Mouse (Mus musculus): ENCODE results near the gene Rplp0. TPM values are rescaled to one million over a fixed set of nuclear protein-coding genes. Genes with fewer than 3 reads are reported as not detected.

Rplp0 gene
- total RNA-seq, 2 experiments from 2014 or later = 852 to 919 TPM

DNA sequence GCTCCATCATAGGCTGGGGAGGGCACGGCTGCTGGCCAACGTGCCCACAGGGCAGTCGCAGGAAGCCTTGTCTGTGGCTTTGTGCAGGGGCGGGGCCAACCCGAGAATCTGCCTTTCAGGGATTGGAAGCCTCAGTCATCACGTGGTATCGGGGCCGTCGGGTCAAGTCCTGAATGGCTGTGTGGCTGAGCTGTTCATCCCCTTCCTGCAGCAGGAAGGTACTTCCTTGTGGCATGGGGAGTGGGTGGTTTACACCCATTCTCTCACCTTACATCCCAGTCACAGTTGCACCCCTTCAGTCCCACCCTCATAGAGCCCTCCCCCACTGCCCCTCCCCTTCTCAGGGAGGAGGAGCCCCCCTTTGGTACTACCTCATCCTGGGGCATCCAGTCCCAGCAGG lies 22.4 kb downstream of the Rplp0 start:
- no peak for DNase-seq

DNA sequence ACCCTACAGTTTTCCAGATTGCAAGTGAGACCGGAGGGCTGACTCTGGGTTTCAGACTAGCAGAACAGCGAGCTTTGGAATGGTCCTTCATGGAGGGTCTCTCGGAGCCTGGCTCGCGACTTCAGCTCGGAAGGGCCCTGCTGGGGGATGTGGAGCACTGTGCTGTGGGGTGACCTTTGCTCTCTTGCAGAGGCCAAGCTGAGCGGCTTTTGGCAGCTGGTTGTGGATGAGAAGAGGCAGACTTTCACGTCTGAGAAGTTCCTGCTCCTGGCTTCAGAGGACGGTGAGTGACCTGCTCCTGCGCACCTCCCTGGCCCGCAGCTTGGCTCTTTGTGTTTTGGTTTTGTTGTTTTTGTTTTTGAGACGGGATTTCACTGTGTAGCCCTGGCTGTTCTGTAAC lies 26.3 kb downstream of the Rplp0 start:
- no peak for DNase-seq

DNA sequence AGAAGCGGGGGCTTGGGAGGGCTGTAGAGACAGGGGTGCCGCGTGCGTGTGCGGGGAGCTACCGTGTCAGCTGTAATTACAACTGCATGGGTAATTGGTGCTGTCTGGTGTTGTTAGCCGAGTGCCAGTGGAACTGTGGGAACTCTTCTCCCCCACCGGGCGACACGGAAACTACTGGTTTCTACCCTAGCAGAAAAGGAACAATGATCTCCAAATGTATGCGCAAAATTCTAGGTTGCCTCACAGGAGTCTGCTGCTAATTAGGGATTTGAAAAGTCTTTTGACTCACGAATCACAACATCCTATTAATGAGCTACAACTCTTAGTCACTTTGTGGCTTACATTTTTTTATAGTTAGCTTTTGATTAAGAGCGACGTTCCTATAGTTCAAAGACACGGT lies 26.9 kb downstream of the Rplp0 start:
- DNase-seq = no peak

DNA sequence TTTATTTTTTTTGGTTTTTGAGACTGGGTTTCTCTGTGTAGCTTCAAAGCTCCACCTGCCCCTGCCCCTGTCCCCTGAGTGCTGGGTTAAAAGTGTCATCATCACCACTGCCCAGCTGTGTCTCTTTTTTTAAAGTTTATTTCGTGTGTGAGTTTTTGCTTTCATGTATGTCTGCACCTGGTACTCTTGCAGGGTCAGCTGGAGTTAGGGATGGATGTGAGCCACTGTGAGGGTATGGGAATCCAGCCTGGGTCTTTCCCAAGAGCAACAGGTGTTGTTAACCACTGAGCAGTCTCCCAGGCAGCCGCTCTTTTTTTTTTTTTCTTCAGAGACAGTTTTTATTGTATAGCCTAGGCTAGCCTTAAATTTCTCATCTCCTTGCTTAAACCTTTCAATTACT lies 27.5 kb downstream of the Rplp0 start:
- DNase-seq = no peak

DNA sequence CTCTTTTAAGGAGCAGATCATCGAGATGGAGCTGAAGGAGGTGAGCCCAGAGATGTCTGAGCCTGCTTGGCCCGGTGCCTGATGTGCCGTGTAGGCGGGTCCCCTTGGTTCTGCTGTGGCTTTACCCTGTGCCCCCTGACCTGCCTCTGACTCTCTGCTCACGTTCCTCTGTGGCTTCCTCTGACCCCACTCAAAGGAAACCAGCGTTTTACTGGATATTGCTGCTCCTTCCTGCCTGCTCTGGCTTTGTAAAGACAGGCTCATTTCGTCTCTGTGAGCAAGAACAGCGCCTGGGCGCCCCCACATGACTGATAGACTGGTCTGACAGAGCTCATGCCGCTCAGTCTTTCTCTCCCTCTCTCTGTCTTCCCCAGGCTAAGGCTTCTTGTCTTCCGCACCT lies 31.8 kb downstream of the Rplp0 start:
- DNase-seq = no peak

DNA sequence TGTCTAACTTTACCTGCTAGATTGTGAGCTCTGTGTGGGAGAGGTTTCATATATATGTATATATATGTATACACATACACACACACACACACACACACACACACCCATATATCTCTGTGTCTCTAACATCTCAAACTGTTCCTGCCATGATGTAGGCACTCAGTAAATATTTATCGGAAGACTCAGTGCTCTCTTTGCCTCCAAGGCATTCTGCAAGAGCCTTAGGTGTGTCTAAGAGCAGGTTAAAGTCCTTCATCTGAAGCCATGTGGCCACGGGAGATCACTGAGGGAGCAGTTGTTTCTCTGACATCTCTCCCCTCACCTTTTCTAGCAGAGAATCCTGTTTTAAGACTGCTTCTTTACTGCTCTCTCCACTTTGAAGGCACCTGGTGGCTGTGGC lies 32.2 kb downstream of the Rplp0 start:
- no peak for DNase-seq

DNA sequence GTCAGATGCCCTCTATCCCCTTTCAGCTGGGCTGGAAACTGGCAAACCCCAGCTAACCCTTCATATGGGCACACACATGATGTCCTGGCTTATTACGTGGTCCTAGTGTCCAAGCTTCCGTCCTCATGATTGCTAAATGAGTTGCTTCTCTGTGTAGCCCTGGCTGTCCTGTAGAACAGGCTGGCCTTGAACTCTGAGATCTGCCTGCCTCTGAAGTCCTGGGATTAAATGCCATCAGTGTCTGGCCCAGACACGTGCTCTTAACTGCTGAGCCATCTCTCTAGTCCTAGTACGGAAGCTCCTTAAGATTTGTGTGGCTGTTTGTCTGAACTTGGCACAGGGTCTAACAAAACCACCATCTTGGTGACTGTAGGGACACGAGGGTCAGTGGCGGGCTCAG lies 44.3 kb downstream of the Rplp0 start:
- DNase-seq = no peak

DNA sequence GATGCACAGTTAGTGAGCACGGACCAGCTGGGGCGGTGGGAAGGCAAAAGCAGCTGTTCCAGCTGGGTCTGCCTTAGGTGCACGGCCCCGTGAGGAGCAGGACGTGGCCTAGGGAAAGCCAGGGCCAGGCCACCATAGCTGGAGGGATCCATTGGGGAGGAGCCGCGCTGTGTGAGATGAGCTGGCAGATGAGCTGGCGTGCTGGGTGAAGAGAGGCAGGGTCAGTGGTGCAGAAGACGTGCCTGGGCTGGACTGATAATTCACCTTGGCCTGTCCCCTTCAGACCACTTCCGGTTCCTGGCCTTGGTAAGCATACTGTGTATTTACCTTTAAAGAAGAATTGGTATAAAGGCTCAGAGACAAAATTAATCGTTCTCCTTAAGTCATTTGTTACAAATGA lies 52.3 kb downstream of the Rplp0 start:
- no peak for DNase-seq

Small RNAs within 50 kb of the gene (microRNA-seq; reads per million reads assigned to microRNA genes)
- 0 reads per million in 2 experiments for gene Mir7029

Other genes starting within 250 kb of the Rplp0 start
- gene Srsf9, start 232.3 kb upstream of the Rplp0 start, total RNA-seq (2021) = 10 to 100 TPM; 39.1 to 42.4 TPM
- gene Gatc, start 218.3 kb upstream of the Rplp0 start, total RNA-seq (2021) = 10 to 100 TPM; 17.3 to 19.3 TPM
- 10 to 100 TPM; 23.4 to 26.8 TPM for gene Triap1, start 218.2 kb upstream of the Rplp0 start, total RNA-seq (2021)
- 100 to 1,000 TPM; 619 to 662 TPM for gene Cox6a1, start 210.5 kb upstream of the Rplp0 start, total RNA-seq (2021)
- 1 to 10 TPM; 6.2 to 7.7 TPM for gene Msi1, start 129.9 kb upstream of the Rplp0 start, total RNA-seq (2021)
- gene Pla2g1b, start 93.2 kb upstream of the Rplp0 start, total RNA-seq (2021) = not detected
- gene Sirt4, start 74.7 kb upstream of the Rplp0 start, total RNA-seq (2021) = 10 to 100 TPM; 10.5 to 12.7 TPM
- gene Pxn, start 52.8 kb upstream of the Rplp0 start, total RNA-seq (2021) = 10 to 100 TPM; 62.9 to 66.0 TPM
- gene Gcn1l1, start 5.8 kb downstream of the Rplp0 start, total RNA-seq (2021) = 10 to 100 TPM; 52.7 to 56.7 TPM
- 10 to 100 TPM; 56.8 to 58.2 TPM for gene Rab35, start 72.4 kb downstream of the Rplp0 start, total RNA-seq (2021)
- 1 to 10 TPM; 6.1 to 6.7 TPM for gene Bicdl1, start 172.2 kb downstream of the Rplp0 start, total RNA-seq (2021)